ENCODE assay signal across 9 mouse cellular contexts in the genomic region with DNA sequence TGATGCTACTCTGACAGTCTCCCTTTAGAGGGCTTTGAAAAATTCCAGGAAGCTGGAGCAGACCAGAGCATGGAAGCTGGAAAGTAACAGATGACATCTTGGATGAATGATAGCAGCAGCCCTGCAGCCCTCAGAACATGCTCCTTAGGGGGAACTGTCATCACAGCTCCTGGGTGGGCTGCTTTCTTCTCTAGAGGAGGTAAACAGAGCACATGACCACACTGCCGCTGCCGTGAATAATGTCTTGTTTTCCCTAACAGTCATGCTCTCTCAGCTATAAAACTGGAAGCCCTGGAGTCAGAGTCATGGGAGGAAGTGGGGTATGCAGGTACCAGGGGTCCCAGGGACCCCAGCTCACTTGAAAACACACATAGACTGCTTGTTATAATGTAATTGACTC. TPM values are rescaled to one million over a fixed set of nuclear protein-coding genes. Genes with fewer than 3 reads are reported as not detected.
DNase-seq lines count a peak whose midpoint lies in the region; ATAC-seq lines count a peak whose summit lies in the region.
"Had no signal": no experiment of that assay in that cellular context is flagged by ENCODE, and none has a peak within 500 bp of the region (broad histone marks: within the 10 kb centered on the region; RNA-seq: fewer than 3 reads in every experiment).

No protein-coding gene starts in this region.

- peaks cover 8% of the 10 kb centered on the region; the same call in 1 of the 2 replicates for H3K27me3 ChIP-seq in heart, embryonic 15.5 days
- H3K27me3 ChIP-seq in midbrain, embryonic 10.5 days (ENCODE audit: low read depth, poor library complexity, severe bottlenecking): no peaks in the 10 kb centered on the region
- H3K27me3 ChIP-seq in midbrain, embryonic 16.5 days (ENCODE audit: control insufficient read depth, insufficient read depth, low read depth, low read length): no peaks in the 10 kb centered on the region
- H3K27me3 ChIP-seq in hindbrain, embryonic 13.5 days: no peaks in the 10 kb centered on the region
- no peaks in the 10 kb centered on the region for H3K27me3 ChIP-seq in neural tube, embryonic 12.5 days (replicated peaks)
- H3K27me3 ChIP-seq: liver, embryonic 15.5 days had no signal

- H3K9me3 ChIP-seq in heart, embryonic 15.5 days (replicated peaks): no peaks in the 10 kb centered on the region
- no peaks in the 10 kb centered on the region for H3K9me3 ChIP-seq in midbrain, embryonic 10.5 days (replicated peaks)
- no peaks in the 10 kb centered on the region for H3K9me3 ChIP-seq in midbrain, embryonic 16.5 days (replicated peaks; ENCODE audit: control insufficient read depth, low read length, poor library complexity, severe bottlenecking)
- H3K9me3 ChIP-seq in hindbrain, embryonic 13.5 days: no peaks in the 10 kb centered on the region
- no peaks in the 10 kb centered on the region for H3K9me3 ChIP-seq in neural tube, embryonic 12.5 days
- H3K9me3 ChIP-seq: liver, embryonic 15.5 days had no signal

- no peak overlapping the region for H3K9ac ChIP-seq in heart, embryonic 15.5 days
- H3K9ac ChIP-seq in midbrain, embryonic 16.5 days (ENCODE audit: low read depth, low read length): no peak overlapping the region
- 0 out of 2 replicates have a peak overlapping the region, but pooled peaks have one; percentile 1 for H3K9ac ChIP-seq in hindbrain, embryonic 13.5 days
- no peak overlapping the region for H3K9ac ChIP-seq in neural tube, embryonic 12.5 days
- H3K9ac ChIP-seq: liver, embryonic 15.5 days had no signal

- no peak for DNase-seq in heart, adult 8-10 months (ENCODE audit: low spot score)
- DNase-seq in midbrain, embryonic 10.5 days (ENCODE audit: low spot score): no peak
- DNase-seq in layer of hippocampus, adult 8-10 months (ENCODE audit: low spot score in 2 of 2): no peak

- no peak overlapping the region for H3K4me2 ChIP-seq in heart, embryonic 15.5 days
- no peak overlapping the region for H3K4me2 ChIP-seq in midbrain, embryonic 16.5 days (ENCODE audit: low read length)
- H3K4me2 ChIP-seq in hindbrain, embryonic 13.5 days: no peak overlapping the region
- no peak overlapping the region for H3K4me2 ChIP-seq in neural tube, embryonic 12.5 days (replicated peaks)
- H3K4me2 ChIP-seq: liver, embryonic 15.5 days had no signal

- no peak overlapping the region for H3K4me3 ChIP-seq in heart, embryonic 15.5 days
- no peak overlapping the region for H3K4me3 ChIP-seq in midbrain, embryonic 10.5 days
- H3K4me3 ChIP-seq in midbrain, embryonic 16.5 days (ENCODE audit: low read depth, low read length): no peak overlapping the region
- no peak overlapping the region for H3K4me3 ChIP-seq in hindbrain, embryonic 13.5 days
- H3K4me3 ChIP-seq in neural tube, embryonic 12.5 days: no peak overlapping the region
- H3K4me3 ChIP-seq: liver, embryonic 15.5 days had no signal

- peak overlapping the region; percentile 35; the same call in 1 of the 2 replicates for H3K27ac ChIP-seq in heart, embryonic 15.5 days
- H3K27ac ChIP-seq in midbrain, embryonic 10.5 days (replicated peaks): peak overlapping the region; percentile 17; the same call in 1 of the 2 replicates
- no peak overlapping the region for H3K27ac ChIP-seq in midbrain, embryonic 16.5 days (ENCODE audit: low read length)
- peak overlapping the region; percentile 42; the same call in 1 of the 2 replicates for H3K27ac ChIP-seq in hindbrain, embryonic 13.5 days
- H3K27ac ChIP-seq in neural tube, embryonic 12.5 days: no peak overlapping the region; the same call in 1 of the 2 replicates
- H3K27ac ChIP-seq: liver, embryonic 15.5 days had no signal

- H3K36me3 ChIP-seq in heart, embryonic 15.5 days: no peaks in the 10 kb centered on the region
- no peaks in the 10 kb centered on the region for H3K36me3 ChIP-seq in midbrain, embryonic 10.5 days
- H3K36me3 ChIP-seq in midbrain, embryonic 16.5 days (ENCODE audit: control insufficient read depth, insufficient read depth, low read length): no peaks in the 10 kb centered on the region
- no peaks in the 10 kb centered on the region for H3K36me3 ChIP-seq in hindbrain, embryonic 13.5 days
- no peaks in the 10 kb centered on the region for H3K36me3 ChIP-seq in neural tube, embryonic 12.5 days
- H3K36me3 ChIP-seq: liver, embryonic 15.5 days had no signal

- ATAC-seq in heart, embryonic 15.5 days (replicated peaks; ENCODE audit: insufficient number of reproducible peaks, insufficient read depth, low FRiP score, low read depth): no peak; the same call in 1 of the 2 replicates
- ATAC-seq in midbrain, embryonic 16.5 days: no peak
- no peak for ATAC-seq in hindbrain, embryonic 13.5 days (ENCODE audit: low FRiP score)
- ATAC-seq in neural tube, embryonic 12.5 days (ENCODE audit: low FRiP score, low read depth): 0 out of 2 replicates have a peak, but pooled peaks have one; percentile 37
- ATAC-seq in megakaryocyte-erythroid progenitor cell, adult 5-6 weeks (replicated peaks; ENCODE audit: low FRiP score, low TSS enrichment, poor library complexity, severe bottlenecking): no peak

- WGBS in heart, embryonic 15.5 days: 7% methylated on average over 2 of the region's 2 CpGs
- 31% methylated on average over 2 of the region's 2 CpGs for WGBS in midbrain, embryonic 10.5 days
- 8% methylated on average over 2 of the region's 2 CpGs for WGBS in midbrain, embryonic 16.5 days
- 0% methylated on average over 2 of the region's 2 CpGs for WGBS in hindbrain, embryonic 13.5 days
- WGBS in neural tube, embryonic 12.5 days: 5% methylated on average over 2 of the region's 2 CpGs

- H3K4me1 ChIP-seq in heart, embryonic 15.5 days (replicated peaks): peaks cover 23% of the 10 kb centered on the region
- H3K4me1 ChIP-seq in midbrain, embryonic 10.5 days: peaks cover 33% of the 10 kb centered on the region
- peaks cover 22% of the 10 kb centered on the region for H3K4me1 ChIP-seq in midbrain, embryonic 16.5 days (ENCODE audit: control insufficient read depth, insufficient read depth, low read length)
- peaks cover 39% of the 10 kb centered on the region for H3K4me1 ChIP-seq in hindbrain, embryonic 13.5 days (replicated peaks)
- H3K4me1 ChIP-seq in neural tube, embryonic 12.5 days: peaks cover 15% of the 10 kb centered on the region

RNA-seq across cellular contexts. Expression of a gene that starts 49.1 kb away (rescaled TPM):
- 11.5 and 13.3 TPM in 2 replicates for polyA plus RNA-seq in heart, embryonic 15.5 days (2015; fragmentation: Nextera tagmentation; extraction: Ambion mirVana)
- total RNA-seq in heart, adult 8-10 months (2022): under 1 TPM; 0.14 to 0.72 (median 0.22) TPM
- polyA plus RNA-seq in midbrain, embryonic 10.5 days (2016; fragmentation: Nextera tagmentation; extraction: Ambion mirVana): 12.8 and 18.4 TPM in 2 replicates
- 53.5 and 54.1 TPM in 2 replicates for polyA plus RNA-seq in midbrain, embryonic 16.5 days (2015; fragmentation: Nextera tagmentation; extraction: Ambion mirVana)
- 31.7 and 35.5 TPM in 2 replicates for polyA plus RNA-seq in hindbrain, embryonic 13.5 days (2015; fragmentation: Nextera tagmentation; extraction: Ambion mirVana)
- 16.7 and 18.6 TPM in 2 replicates for polyA plus RNA-seq in neural tube, embryonic 12.5 days (2016; fragmentation: Nextera tagmentation; extraction: Ambion mirVana)
- total RNA-seq in layer of hippocampus, adult 8-10 months (2022): 10 to 100 TPM; 22.5 to 31.6 (median 27.1) TPM
- not detected in 2 replicates for total RNA-seq in megakaryocyte-erythroid progenitor cell, adult 5-6 weeks (2014; fragmentation: Nextera tagmentation)
- total RNA-seq in megakaryocyte-erythroid progenitor cell, adult 5-6 weeks (2017): not detected in 2 replicates

Comparison
In these comparisons a context has a peak if more than half of its experiments do, and no peak if none do; other contexts are left out.
1. H3K27ac ChIP-seq: peak in heart, embryonic 15.5 days (single experiment), midbrain, embryonic 10.5 days (single experiment) and hindbrain, embryonic 13.5 days (single experiment); none in midbrain, embryonic 16.5 days (single experiment) and neural tube, embryonic 12.5 days (single experiment).